Mouse (Mus musculus): Measurements from ENCODE around the gene Eri3. TPM values are rescaled to one million over a fixed set of nuclear protein-coding genes. Genes with fewer than 3 reads are reported as not detected.

Eri3 gene
- polyA plus RNA-seq, 1 experiment: 219 TPM

DNA sequence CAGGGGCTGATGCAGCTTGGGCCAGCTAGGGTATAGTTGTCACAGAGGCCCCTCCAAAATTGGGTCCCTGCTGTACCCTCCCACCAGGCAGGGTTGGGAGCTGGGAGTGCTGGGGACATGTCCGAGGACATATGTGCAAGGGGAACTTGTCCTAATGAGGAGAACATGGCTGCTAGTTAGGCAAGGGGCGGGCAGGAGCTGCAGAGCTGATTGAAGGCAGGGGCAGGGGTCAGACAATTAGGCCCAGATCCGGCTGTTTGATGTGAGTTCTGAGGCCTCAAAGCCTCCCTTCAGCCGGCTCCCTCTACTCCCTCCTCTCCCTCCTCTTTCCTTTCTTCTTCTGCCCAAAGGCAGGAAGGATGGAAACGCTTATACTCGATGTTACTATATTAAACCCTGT is 106.8 kb downstream of the Eri3 start:
- no peak for TF ChIP-seq GATA1 (IDR thresholded peaks at IDR 0.05; ENCODE audit: low read length)

GRCm38 (mm10) chr4:117657646-117658045 is 107.5 kb downstream of the Eri3 start:
- no peak for TF ChIP-seq GATA1 (IDR thresholded peaks at IDR 0.05; ENCODE audit: low read length)

GRCm38 (mm10) chr4:117658582-117659444 is 108.6 kb downstream of the Eri3 start:
- TF ChIP-seq GATA1 (IDR thresholded peaks at IDR 0.05; ENCODE audit: low read length): no peak

DNA sequence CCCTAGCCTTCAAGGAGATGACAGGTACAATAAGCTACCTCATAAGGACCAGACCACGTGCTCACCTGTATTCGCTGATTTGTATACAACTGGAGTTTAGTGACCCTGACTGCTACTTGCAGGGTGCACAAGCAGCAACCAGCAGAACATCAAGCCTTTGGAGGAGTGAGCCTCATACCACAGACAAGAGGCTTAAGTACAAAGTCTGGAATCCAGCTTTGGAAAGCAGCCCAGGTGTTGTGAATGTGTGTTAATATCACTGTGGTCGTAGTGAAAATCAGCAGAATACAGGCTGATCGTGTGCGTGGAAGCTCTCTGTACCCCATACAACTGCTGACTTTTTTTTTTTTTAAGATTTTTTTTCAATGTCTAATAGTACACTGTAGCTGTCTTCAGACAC is 109.8 kb downstream of the Eri3 start:
- TF ChIP-seq GATA1 (IDR thresholded peaks at IDR 0.05; ENCODE audit: low read length): no peak

- TF ChIP-seq GATA1 (IDR thresholded peaks at IDR 0.05; ENCODE audit: low read length): no peak
Observed at GRCm38 (mm10) chr4:117664411-117665137, 114.4 kb downstream of the Eri3 start.

DNA sequence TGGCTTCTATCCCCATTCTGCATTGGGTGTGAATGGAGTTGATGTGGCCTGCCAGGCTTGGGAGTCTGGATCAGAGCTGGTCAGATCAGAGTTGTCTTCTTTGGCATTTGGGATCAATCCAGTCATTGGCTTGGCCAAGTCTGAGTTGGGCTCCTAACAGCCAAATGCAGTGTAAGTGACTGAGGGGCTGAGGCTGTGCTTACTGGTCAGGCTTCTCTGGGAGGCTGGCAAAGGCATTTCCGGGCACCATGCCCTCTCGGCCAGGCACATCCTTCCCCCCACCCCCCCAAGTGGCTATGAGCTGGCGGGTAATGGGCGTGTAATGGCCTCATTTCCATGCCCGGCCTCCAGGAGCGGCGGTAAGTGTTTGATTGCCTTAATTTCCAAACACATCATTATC is 115.4 kb downstream of the Eri3 start:
- no peak for TF ChIP-seq GATA1 (IDR thresholded peaks at IDR 0.05; ENCODE audit: low read length)

- TF ChIP-seq GATA1 (IDR thresholded peaks at IDR 0.05; ENCODE audit: low read length): no peak
Observed at GRCm38 (mm10) chr4:117666054-117666453, 115.9 kb downstream of the Eri3 start.

DNA sequence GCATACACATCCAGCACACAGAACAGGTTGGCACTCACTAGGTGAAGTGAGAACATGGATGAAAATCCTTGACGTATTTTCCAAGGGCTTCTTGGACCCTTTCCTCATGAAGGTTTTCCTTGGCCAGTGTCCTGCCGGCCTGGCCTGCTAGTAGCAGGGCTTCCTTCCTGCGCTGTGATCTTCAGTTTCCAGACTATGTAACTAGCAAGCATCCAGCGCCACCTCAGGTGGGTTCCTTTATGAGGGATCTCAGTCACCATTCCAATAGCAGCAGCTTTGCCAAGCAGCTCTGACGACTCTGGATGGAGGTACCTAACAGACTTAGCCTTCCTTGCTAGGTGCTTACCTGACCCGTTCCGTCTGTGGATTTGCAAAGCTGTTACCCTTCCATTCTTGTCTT is 119.7 kb downstream of the Eri3 start:
- TF ChIP-seq GATA1 (IDR thresholded peaks at IDR 0.05; ENCODE audit: low read length): no peak

DNA sequence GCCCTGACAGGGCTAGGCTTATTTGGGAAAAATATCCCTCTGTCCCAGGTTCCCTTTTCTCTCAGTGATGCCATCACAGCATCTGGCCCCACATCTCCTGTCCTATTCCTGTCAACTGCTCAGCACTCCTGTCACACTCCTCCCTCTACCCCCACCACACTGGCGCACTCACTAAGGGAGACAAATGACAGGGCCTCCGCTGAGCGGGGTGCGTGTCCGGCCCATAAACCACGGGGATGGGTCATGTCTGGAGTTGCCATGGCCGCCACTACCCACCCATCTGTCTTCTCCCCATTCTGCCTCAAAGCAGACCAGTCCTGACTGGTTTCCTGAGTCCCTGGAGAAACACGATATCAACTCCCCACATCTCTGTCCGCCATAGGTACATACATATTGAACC is 121.9 kb downstream of the Eri3 start:
- TF ChIP-seq GATA1 (IDR thresholded peaks at IDR 0.05; ENCODE audit: low read length): no peak

GRCm38 (mm10) chr4:117673901-117674300 is 123.7 kb downstream of the Eri3 start:
- no peak for TF ChIP-seq GATA1 (IDR thresholded peaks at IDR 0.05; ENCODE audit: low read length)

DNA sequence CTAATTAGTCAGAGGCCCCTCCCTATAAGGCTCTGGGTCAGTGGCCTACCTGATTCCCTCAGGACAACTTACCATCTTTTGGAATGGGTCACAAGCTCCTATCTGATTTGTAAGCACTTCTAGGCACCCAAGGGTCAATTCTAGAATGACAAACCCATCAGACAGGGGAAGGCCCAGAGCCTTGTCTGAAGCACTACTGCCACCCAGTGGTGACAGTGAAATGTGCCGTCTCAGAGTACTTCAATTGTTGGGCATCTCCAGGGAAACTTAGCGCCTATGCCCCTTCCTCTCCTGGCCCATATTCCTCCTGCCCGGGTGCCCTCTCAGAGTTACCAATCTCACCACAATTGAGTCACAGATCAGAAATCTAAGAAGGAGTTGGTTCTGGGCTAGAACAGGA is 126.7 kb downstream of the Eri3 start:
- no peak for TF ChIP-seq GATA1 (IDR thresholded peaks at IDR 0.05; ENCODE audit: low read length)

DNA sequence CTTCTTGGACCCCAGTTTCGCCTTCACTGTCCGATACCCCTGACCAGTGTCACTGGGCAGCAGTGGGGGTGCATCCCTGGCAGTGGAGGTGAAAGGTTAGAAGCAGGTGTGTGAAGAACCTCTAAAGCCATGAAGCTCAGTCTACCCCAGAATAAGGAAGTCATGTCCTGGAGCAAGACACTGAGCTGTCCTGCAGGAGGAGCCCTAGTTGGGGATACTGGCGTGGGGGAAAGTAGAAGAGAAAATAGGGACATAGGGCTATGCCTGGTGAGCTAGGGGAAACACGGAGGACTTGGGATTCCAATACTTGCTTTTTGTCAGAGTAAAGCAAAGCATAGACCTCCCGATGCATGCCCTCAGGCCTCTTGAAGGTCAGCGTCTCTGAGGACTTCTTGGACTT is 130.8 kb downstream of the Eri3 start:
- no peak for TF ChIP-seq GATA1 (IDR thresholded peaks at IDR 0.05; ENCODE audit: low read length)

GRCm38 (mm10) chr4:117681931-117682461 is 131.8 kb downstream of the Eri3 start, which contains the start of gene Dmap1:
Gene Dmap1, minus strand, starts transcription at chr4:117682273.
- no peak for TF ChIP-seq GATA1 (IDR thresholded peaks at IDR 0.05; ENCODE audit: low read length)

DNA sequence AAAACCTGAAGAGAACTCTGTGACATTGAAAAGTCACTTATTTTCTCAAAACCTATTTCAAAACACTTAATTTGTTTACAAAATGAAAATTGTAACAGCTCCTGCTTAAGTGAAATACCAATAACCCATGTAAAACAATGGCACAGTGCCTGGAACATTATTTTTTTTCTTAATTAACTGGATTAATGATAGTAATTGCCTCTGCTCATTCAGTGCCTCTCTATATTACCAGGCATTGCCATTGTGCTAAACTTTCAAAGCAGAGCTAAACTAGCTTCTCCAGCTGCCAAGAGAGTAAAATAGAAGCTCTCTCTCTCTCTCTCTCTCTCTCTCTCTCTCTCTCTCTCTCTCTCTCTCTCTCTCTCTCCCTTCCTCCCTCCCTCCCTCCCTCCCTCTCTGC is 132.3 kb downstream of the Eri3 start:
- no peak for TF ChIP-seq GATA1 (IDR thresholded peaks at IDR 0.05; ENCODE audit: low read length)

DNA sequence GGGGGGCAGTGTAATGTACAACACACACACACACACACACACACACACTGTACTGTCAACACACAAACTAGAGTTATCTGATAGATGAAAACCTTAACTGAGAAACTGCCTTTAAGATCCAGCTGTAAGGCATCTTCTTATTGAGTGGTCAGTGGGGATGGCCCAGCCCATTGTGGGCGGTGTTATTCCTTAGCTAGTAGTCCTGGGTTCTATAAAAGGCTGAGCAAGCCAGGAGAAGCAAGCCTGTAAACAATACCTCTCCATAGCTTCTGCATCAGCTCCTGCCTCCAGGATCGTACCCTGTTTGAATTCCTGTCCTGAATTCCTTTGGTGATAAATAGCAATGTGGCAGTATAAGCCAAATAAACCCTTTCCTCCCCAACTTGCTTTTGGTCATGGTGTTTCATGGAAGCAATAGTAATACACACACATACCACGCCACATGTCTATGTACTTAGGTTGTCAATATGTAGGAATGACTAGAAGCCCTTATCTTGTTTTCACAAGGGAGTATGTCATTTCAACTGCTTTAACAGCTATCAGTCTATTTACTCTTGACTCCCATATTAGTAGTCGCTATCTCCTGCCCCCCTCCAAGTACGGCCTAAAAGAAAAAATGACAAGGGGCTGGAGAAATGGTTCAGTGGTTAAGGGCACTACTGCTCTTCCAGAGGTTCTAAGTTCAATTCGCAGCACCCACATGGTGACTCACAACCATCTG is 133.0 kb downstream of the Eri3 start:
- TF ChIP-seq GATA1 (IDR thresholded peaks at IDR 0.05; ENCODE audit: low read length): no peak

- no peak for TF ChIP-seq GATA1 (IDR thresholded peaks at IDR 0.05; ENCODE audit: low read length)
Observed at GRCm38 (mm10) chr4:117686354-117686753, 136.2 kb downstream of the Eri3 start.
